Mouse (Mus musculus) liver, adult 2 months (tissue): Measurements from ENCODE around the gene Anapc1.

Source experiments
- CTCF ChIP-seq: fragments of 200-500 bp; IDR thresholded peaks from 2 replicates; pipeline ENCODE4 v1.5.1; 2011; ENCODE audit warnings: low read depth, low read length, control low read depth
- POLR2A ChIP-seq: fragments of 200-500 bp; IDR thresholded peaks from 2 replicates; pipeline ENCODE4 v1.6.1; 2011; ENCODE audit warnings: low read length, control low read depth; ENCODE audit not compliant: insufficient read depth; ENCODE audit errors: extremely low read depth

DNA sequence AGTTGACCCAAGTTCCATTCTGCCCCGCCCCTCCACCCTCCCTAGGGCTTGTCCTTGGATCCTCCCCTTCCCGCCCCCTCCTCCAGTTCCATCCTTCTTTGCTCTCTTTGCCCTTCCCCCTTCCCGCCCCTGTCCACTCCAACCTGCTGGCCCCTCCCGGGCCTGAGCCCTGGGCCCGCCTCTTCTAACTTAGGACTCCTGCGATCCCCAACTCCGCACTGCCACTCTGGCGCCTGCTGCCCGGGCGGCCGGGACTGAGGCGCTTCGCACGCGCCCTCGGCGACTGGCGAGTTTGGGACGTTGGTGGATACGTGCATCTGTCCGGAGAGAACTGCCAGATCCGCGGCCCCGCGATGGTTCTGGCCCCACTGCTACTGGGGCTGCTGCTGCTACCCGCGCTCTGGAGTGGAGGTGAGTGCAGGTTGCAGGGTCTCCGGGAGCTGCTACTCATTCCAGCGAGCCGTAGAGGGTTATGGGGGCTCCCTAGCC is 11.5 kb upstream of the Anapc1 start, which contains the start of gene Mertk:
- TF ChIP-seq CTCF (no peak), POLR2A (peak; percentile 99)
